Comparison of ENCODE assay signal across 24 mouse cellular contexts in genomic region chr6:34731529-34731928, GRCm38 (mm10). TPM values are rescaled to one million over a fixed set of nuclear protein-coding genes. Genes with fewer than 3 reads are reported as not detected.
DNase-seq lines count a peak whose midpoint lies in the region; ATAC-seq and TF ChIP-seq lines count a peak whose summit lies in the region.
"Had no signal": no experiment of that assay in that cellular context is flagged by ENCODE, and none has a peak within 500 bp of the region (broad histone marks: within the 10 kb centered on the region; RNA-seq: fewer than 3 reads in every experiment).

No protein-coding gene starts in this region.

- 68% methylated on average over 9 of the region's 9 CpGs for WGBS in kidney, adult 2 months
- 28% methylated on average over 9 of the region's 9 CpGs for WGBS in limb, embryonic 11.5 days

- no peaks in the 10 kb centered on the region for H3K36me3 ChIP-seq in kidney, adult 2 months (ENCODE audit: control insufficient read depth, insufficient read depth, low read length)
- no peaks in the 10 kb centered on the region for H3K36me3 ChIP-seq in limb, embryonic 11.5 days (ENCODE audit: control insufficient read depth, insufficient read depth, low read length)
- H3K36me3 ChIP-seq: forebrain, embryonic 12.5 days; G1E; intestine, embryonic 15.5 days; stomach, embryonic 15.5 days had no signal

- peak overlapping the region; percentile 12; the same call in 1 of the 2 replicates for H3K4me2 ChIP-seq in limb, embryonic 11.5 days (ENCODE audit: low read depth, severe bottlenecking)
- H3K4me2 ChIP-seq: forebrain, embryonic 12.5 days; intestine, embryonic 15.5 days; stomach, embryonic 15.5 days had no signal

- H3K27me3 ChIP-seq in kidney, adult 2 months (replicated peaks; ENCODE audit: control insufficient read depth, insufficient read depth, low read length) = no peaks in the 10 kb centered on the region
- no peaks in the 10 kb centered on the region for H3K27me3 ChIP-seq in limb, embryonic 11.5 days (ENCODE audit: control insufficient read depth, insufficient read depth, low read length)
- H3K27me3 ChIP-seq: forebrain, embryonic 12.5 days; intestine, embryonic 15.5 days; stomach, embryonic 15.5 days had no signal

- intact Hi-C loops in heart, postnatal 25 days (cut with DNase I) = no loop called here

- H3K4me3 ChIP-seq in kidney, adult 2 months (ENCODE audit: insufficient read depth, low read depth, low read length) = no peak overlapping the region
- no peak overlapping the region for H3K4me3 ChIP-seq in brown adipose tissue, adult 24 weeks (ENCODE audit: insufficient read depth, low read depth, low read length)
- H3K4me3 ChIP-seq in limb, embryonic 11.5 days (ENCODE audit: low read depth, low read length) = no peak overlapping the region
- H3K4me3 ChIP-seq: forebrain, embryonic 12.5 days; intestine, embryonic 15.5 days; megakaryocyte, embryonic 14.5 days; myocyte; stomach, embryonic 15.5 days had no signal

- no peaks in the 10 kb centered on the region for H3K9me3 ChIP-seq in limb, embryonic 11.5 days (ENCODE audit: control insufficient read depth, low read length)
- H3K9me3 ChIP-seq: forebrain, embryonic 12.5 days; G1E; intestine, embryonic 15.5 days; megakaryocyte, embryonic 14.5 days; stomach, embryonic 15.5 days had no signal

- H3K27ac ChIP-seq in kidney, adult 2 months (ENCODE audit: insufficient read depth, low read depth, low read length) = no peak overlapping the region
- 0 out of 2 replicates have a peak overlapping the region, but pooled peaks have one; percentile 19 for H3K27ac ChIP-seq in brown adipose tissue, adult 24 weeks (replicated peaks; ENCODE audit: low read depth, low read length)
- no peak overlapping the region for H3K27ac ChIP-seq in limb, embryonic 11.5 days (replicated peaks; ENCODE audit: low read depth, low read length)
- H3K27ac ChIP-seq: forebrain, embryonic 12.5 days; intestine, embryonic 15.5 days; kidney, postnatal 0 days; stomach, embryonic 15.5 days had no signal

- no peak overlapping the region for H3K9ac ChIP-seq in limb, embryonic 11.5 days (ENCODE audit: low read length)
- H3K9ac ChIP-seq: forebrain, embryonic 12.5 days; intestine, embryonic 15.5 days; stomach, embryonic 15.5 days had no signal

- DNase-seq in heart, adult 11 months = peak; percentile 14
- no peak for DNase-seq in heart, postnatal 25 days (ENCODE audit: low spot score)
- peak; percentile 33 for DNase-seq in kidney, adult 2 months
- no peak for DNase-seq in kidney, adult 18-20 months
- DNase-seq in limb, embryonic 11.5 days (ENCODE audit: low spot score) = no peak
- no peak for DNase-seq in frontal cortex, postnatal 25 days (ENCODE audit: low spot score in 2 of 2)
- DNase-seq in thymus, postnatal 0 days (ENCODE audit: low spot score) = no peak
- DNase-seq: adrenal gland, postnatal 25 days; cerebellum, adult 2 months; gastrocnemius, postnatal 36 days; heart, postnatal 36 days; layer of hippocampus, postnatal 36 days; lung, adult 2 months; midbrain, embryonic 14.5 days; retina, postnatal 1 day had no signal

- no peak; the same call in 1 of the 2 replicates for ATAC-seq in limb, embryonic 11.5 days (ENCODE audit: insufficient number of reproducible peaks, low FRiP score, low TSS enrichment, low read depth)
- ATAC-seq: activated CD4-positive, CD25-positive, alpha-beta regulatory T cell, adult 4 months; intestine, embryonic 15.5 days had no signal

- TF ChIP-seq CTCF in kidney, adult 2 months (conservative IDR thresholded peaks at IDR 0.05; ENCODE audit: insufficient read depth, insufficient read length, low read depth, low read length) = no peak

- H3K4me1 ChIP-seq in kidney, adult 2 months (ENCODE audit: control insufficient read depth, insufficient read depth, low read length) = 0 out of 2 replicates have a peak, but pooled peaks cover 5% of the 10 kb centered on the region
- peaks cover 23% of the 10 kb centered on the region for H3K4me1 ChIP-seq in brown adipose tissue, adult 24 weeks (ENCODE audit: control insufficient read depth, insufficient read depth, insufficient read length, low read length)
- peaks cover 40% of the 10 kb centered on the region for H3K4me1 ChIP-seq in limb, embryonic 11.5 days (ENCODE audit: control insufficient read depth, insufficient read depth, low read length)

- no peak for TF ChIP-seq POLR2A in kidney, adult 2 months (IDR thresholded peaks at IDR 0.05; ENCODE audit: low read depth, low read length)

RNA-seq across cellular contexts. Expression of gene Agbl3, which starts 48.7 kb away (rescaled TPM):
- 1 to 10 TPM; 3.2 to 3.9 TPM for total RNA-seq in heart, postnatal 25 days (2021)
- polyA plus RNA-seq in kidney, adult 2 months (2012; rRNA removed) = 10.2 and 13.1 TPM in 2 replicates
- polyA plus RNA-seq in brown adipose tissue, adult 24 weeks (2012; ENCODE audit: insufficient read depth, insufficient read length, missing spikeins) = 8.4 and 14.1 TPM in 2 replicates
- 5.6 and 6.1 TPM in 2 replicates for polyA plus RNA-seq in limb, embryonic 11.5 days (2014; fragmentation: Nextera tagmentation; extraction: Ambion mirVana)
- 8.5 and 8.8 TPM in 2 replicates for polyA plus RNA-seq in thymus, postnatal 0 days (2015; fragmentation: Nextera tagmentation; extraction: Ambion mirVana)
- polyA plus RNA-seq: G1E had no signal

Comparison
In these comparisons a context has a peak if more than half of its experiments do, and no peak if none do; other contexts are left out.
1. DNase-seq: peak in heart, adult 11 months (single experiment) and kidney, adult 2 months (single experiment); none in heart, postnatal 25 days (single experiment), kidney, adult 18-20 months (single experiment), limb, embryonic 11.5 days (single experiment), frontal cortex, postnatal 25 days (0 of 2) and thymus, postnatal 0 days (single experiment).